Comparison of ENCODE assay signal across 12 mouse cellular contexts in genomic region chr16:11670971-11671310, GRCm38 (mm10).
DNase-seq lines count a peak whose midpoint lies in the region; ATAC-seq and TF ChIP-seq lines count a peak whose summit lies in the region.
"Had no signal": no experiment of that assay in that cellular context is flagged by ENCODE, and none has a peak within 500 bp of the region (broad histone marks: within the 10 kb centered on the region; RNA-seq: fewer than 3 reads in every experiment).

No protein-coding gene starts in this region.

- no peaks in the 10 kb centered on the region for H3K36me3 ChIP-seq in heart, embryonic 11.5 days (ENCODE audit: control insufficient read depth, insufficient read depth, low read length)
- H3K36me3 ChIP-seq in forebrain, embryonic 16.5 days (ENCODE audit: control insufficient read depth, insufficient read depth) = no peaks in the 10 kb centered on the region
- H3K36me3 ChIP-seq in hindbrain, postnatal 0 days (ENCODE audit: insufficient read depth, low read length) = no peaks in the 10 kb centered on the region
- H3K36me3 ChIP-seq: limb, embryonic 12.5 days had no signal

- 46% methylated on average over 6 of the region's 6 CpGs for WGBS in heart, embryonic 11.5 days (ENCODE audit: insufficient replicate concordance)
- WGBS in forebrain, embryonic 16.5 days = 51% methylated on average over 6 of the region's 6 CpGs
- 26% methylated on average over 6 of the region's 6 CpGs for WGBS in hindbrain, postnatal 0 days

- no peaks in the 10 kb centered on the region for H3K9me3 ChIP-seq in heart, embryonic 11.5 days (replicated peaks; ENCODE audit: control insufficient read depth, low read length)
- H3K9me3 ChIP-seq in forebrain, embryonic 16.5 days (ENCODE audit: control insufficient read depth, low read length) = no peaks in the 10 kb centered on the region
- no peaks in the 10 kb centered on the region for H3K9me3 ChIP-seq in hindbrain, postnatal 0 days (ENCODE audit: low read length)
- H3K9me3 ChIP-seq: limb, embryonic 12.5 days; megakaryocyte, embryonic 14.5 days had no signal

- H3K27me3 ChIP-seq in heart, embryonic 11.5 days (ENCODE audit: control insufficient read depth, insufficient read depth, low read length) = no peaks in the 10 kb centered on the region
- H3K27me3 ChIP-seq in forebrain, embryonic 16.5 days (replicated peaks; ENCODE audit: control insufficient read depth, insufficient read depth, low read length) = no peaks in the 10 kb centered on the region
- no peaks in the 10 kb centered on the region for H3K27me3 ChIP-seq in hindbrain, postnatal 0 days (ENCODE audit: insufficient read depth, low read length)
- H3K27me3 ChIP-seq: limb, embryonic 12.5 days; megakaryocyte, embryonic 14.5 days had no signal

- no peak overlapping the region for H3K4me2 ChIP-seq in heart, embryonic 11.5 days
- H3K4me2 ChIP-seq in forebrain, embryonic 16.5 days (ENCODE audit: low read length) = no peak overlapping the region
- H3K4me2 ChIP-seq in hindbrain, postnatal 0 days (ENCODE audit: low read depth, low read length) = no peak overlapping the region
- H3K4me2 ChIP-seq: limb, embryonic 12.5 days had no signal

- peak; percentile 65 to 81 for DNase-seq in heart, adult 18-20 months
- peak; percentile 34 for DNase-seq in adrenal gland, postnatal 25 days
- DNase-seq in hindbrain, postnatal 0 days (ENCODE audit: low spot score) = peak; percentile 69
- DNase-seq in gastrocnemius, postnatal 25 days = no peak
- DNase-seq in left cerebral cortex, adult 2 months (ENCODE audit: extremely low spot score in 1 of 2, low spot score in 2 of 2) = no peak
- DNase-seq: embryo, embryonic 11 days had no signal

- no peak overlapping the region for H3K27ac ChIP-seq in heart, embryonic 11.5 days (ENCODE audit: low read depth, low read length)
- peak overlapping the region; percentile 33; the same call in 1 of the 2 replicates for H3K27ac ChIP-seq in forebrain, embryonic 16.5 days (ENCODE audit: low read length)
- peak overlapping the region; percentile 70; the same call in 1 of the 2 replicates for H3K27ac ChIP-seq in hindbrain, postnatal 0 days
- no peak overlapping the region; the same call in 1 of the 2 replicates for H3K27ac ChIP-seq in left cerebral cortex, adult 2 months
- H3K27ac ChIP-seq: limb, embryonic 12.5 days had no signal

- intact Hi-C loops in left cerebral cortex, adult 2 months (cut with DNase I) = no loop called here

- no peak for TF ChIP-seq CTCF in hindbrain, postnatal 0 days (IDR thresholded peaks at IDR 0.05; ENCODE audit: low read depth)
- TF ChIP-seq CTCF in left cerebral cortex, adult 2 months (IDR thresholded peaks at IDR 0.05) = no peak

- H3K4me1 ChIP-seq in heart, embryonic 11.5 days (ENCODE audit: control insufficient read depth, insufficient read depth, low read length) = no peaks in the 10 kb centered on the region
- H3K4me1 ChIP-seq in forebrain, embryonic 16.5 days (replicated peaks; ENCODE audit: control insufficient read depth, insufficient read depth, low read length) = peaks cover 4% of the 10 kb centered on the region; the same call in 1 of the 2 replicates
- no peaks in the 10 kb centered on the region for H3K4me1 ChIP-seq in hindbrain, postnatal 0 days (ENCODE audit: insufficient read depth, low read length)
- H3K4me1 ChIP-seq: limb, embryonic 12.5 days had no signal

- H3K9ac ChIP-seq in heart, embryonic 11.5 days (ENCODE audit: low read depth, low read length) = no peak overlapping the region
- no peak overlapping the region for H3K9ac ChIP-seq in forebrain, embryonic 16.5 days (replicated peaks; ENCODE audit: low read depth, low read length)
- 0 out of 2 replicates have a peak overlapping the region, but pooled peaks have one; percentile 4 for H3K9ac ChIP-seq in hindbrain, postnatal 0 days (replicated peaks; ENCODE audit: low read length)
- H3K9ac ChIP-seq: limb, embryonic 12.5 days had no signal

- no peak for ATAC-seq in heart, embryonic 11.5 days (replicated peaks; ENCODE audit: insufficient number of reproducible peaks, low FRiP score, low TSS enrichment)
- peak; percentile 68 for ATAC-seq in forebrain, embryonic 16.5 days
- ATAC-seq in hindbrain, postnatal 0 days = peak; percentile 70
- no peak for ATAC-seq in megakaryocyte, adult 5-6 weeks (ENCODE audit: poor library complexity, severe bottlenecking)
- ATAC-seq: activated CD4-positive, CD25-positive, alpha-beta regulatory T cell, adult 4 months had no signal

- no peak overlapping the region for H3K4me3 ChIP-seq in heart, embryonic 11.5 days (ENCODE audit: low read depth, low read length)
- no peak overlapping the region for H3K4me3 ChIP-seq in forebrain, embryonic 16.5 days (replicated peaks; ENCODE audit: low read length)
- no peak overlapping the region for H3K4me3 ChIP-seq in hindbrain, postnatal 0 days (ENCODE audit: low read length)
- no peak overlapping the region for H3K4me3 ChIP-seq in left cerebral cortex, adult 2 months
- H3K4me3 ChIP-seq: limb, embryonic 12.5 days; megakaryocyte, embryonic 14.5 days had no signal

Comparison
In these comparisons a context has a peak if more than half of its experiments do, and no peak if none do; other contexts are left out.
1. DNase-seq: peak in heart, adult 18-20 months (2 of 2), adrenal gland, postnatal 25 days (single experiment) and hindbrain, postnatal 0 days (single experiment); none in gastrocnemius, postnatal 25 days (single experiment) and left cerebral cortex, adult 2 months (0 of 2).
2. ATAC-seq: peak in forebrain, embryonic 16.5 days (single experiment) and hindbrain, postnatal 0 days (single experiment); none in heart, embryonic 11.5 days (single experiment) and megakaryocyte, adult 5-6 weeks (single experiment).
3. H3K27ac ChIP-seq: peak in forebrain, embryonic 16.5 days (single experiment) and hindbrain, postnatal 0 days (single experiment); none in heart, embryonic 11.5 days (single experiment) and left cerebral cortex, adult 2 months (single experiment).